Mouse (Mus musculus): Measurements from ENCODE around the gene Fam216b.

Gene Fam216b

GRCm38 (mm10) chr14:78088907-78089306 lies at the start of gene Fam216b:
Fam216b (minus strand) TSS chr14:78089007.
- no peak for DNase-seq

DNA sequence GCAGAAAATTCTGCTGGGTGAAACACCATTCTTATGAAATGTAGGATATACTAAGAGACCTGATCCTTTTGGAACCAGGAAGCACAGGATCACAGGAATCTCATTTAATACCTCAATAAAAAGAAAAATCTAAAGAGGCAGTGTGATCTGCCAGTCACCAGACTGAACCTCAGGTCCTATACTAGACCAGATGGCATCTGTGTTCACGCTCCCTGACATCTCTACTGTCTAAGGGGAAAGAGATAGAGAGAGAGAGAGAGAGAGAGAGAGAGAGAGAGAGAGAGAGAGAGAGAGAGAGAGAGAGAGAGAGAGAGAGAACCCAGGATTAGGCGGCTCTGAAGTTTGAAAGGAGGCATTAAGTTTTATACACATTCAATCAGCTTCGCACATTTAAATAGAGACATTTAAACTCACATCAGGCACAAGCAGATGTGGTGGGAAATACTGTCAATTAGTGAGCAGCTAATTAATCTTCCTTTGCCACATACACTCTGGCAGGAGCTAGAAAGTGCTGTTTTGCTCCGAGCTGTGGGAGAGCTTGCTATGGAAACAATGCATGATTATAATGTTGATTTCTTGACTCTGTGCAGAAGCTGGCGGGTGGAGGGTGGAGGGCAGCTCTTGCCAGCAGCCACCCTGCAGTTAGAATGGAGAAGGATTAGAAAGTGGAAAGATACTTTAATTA lies 43.7 kb upstream of the Fam216b start:
- DNase-seq, result no peak

GRCm38 (mm10) chr14:78126670-78127069 lies 37.9 kb upstream of the Fam216b start:
- no peak for DNase-seq

GRCm38 (mm10) chr14:78120286-78120685 lies 31.5 kb upstream of the Fam216b start:
- DNase-seq, result no peak

DNA sequence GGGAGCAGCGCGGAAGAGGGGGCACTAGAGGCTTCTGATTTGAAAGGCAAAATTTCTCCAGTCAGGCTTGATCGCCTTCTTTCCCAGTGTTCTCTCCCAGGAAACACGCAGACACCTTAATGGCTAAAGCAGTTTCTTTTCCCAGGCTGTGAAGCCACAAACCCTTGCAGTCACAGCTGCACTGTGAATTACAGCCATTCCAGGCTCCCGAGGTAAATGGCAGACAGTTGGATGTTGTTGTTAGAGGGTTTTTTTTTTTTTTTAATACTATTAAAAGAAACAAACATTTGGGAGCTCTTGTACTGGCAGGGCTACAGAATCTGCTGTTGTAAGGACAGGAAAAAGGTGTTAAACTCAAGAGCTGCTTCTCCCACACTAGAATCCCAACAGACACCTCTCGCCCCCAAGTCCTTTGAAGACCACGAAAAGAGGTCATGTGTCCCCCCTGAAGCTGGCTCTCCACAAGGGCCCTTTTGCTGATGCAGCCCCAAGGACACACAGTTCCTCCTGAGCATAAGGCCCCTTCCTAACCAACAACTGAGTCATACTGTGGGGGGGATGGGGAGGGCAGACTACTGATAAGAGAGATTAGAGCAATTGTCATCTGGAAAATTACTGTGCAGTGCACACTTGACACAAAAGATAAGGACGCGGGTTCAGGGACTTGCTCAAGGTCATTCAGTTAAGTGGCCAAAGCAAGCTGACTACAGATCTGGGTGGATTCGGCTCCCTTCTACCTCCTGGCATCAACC lies 30.8 kb upstream of the Fam216b start:
- no peak for DNase-seq

DNA sequence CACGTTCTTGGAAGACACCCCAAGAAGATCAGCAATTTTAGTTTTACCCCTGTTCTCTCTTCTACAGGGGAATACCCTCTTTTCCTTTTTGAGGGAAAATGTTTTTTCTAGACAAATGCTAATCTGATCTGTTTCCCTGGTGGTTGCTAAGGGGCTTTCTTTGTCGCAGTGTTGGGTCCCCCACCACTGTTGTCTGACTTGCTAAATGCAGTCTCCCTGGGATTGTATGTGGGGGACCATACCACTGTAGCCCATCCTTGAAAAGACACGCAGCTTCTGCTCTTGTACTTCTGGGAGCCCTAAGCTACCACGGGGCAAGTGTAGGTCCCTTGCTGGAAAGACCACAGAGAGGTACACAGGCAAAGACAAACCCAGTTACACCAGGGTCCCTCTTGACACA lies 28.9 kb upstream of the Fam216b start:
- DNase-seq, result no peak

DNA sequence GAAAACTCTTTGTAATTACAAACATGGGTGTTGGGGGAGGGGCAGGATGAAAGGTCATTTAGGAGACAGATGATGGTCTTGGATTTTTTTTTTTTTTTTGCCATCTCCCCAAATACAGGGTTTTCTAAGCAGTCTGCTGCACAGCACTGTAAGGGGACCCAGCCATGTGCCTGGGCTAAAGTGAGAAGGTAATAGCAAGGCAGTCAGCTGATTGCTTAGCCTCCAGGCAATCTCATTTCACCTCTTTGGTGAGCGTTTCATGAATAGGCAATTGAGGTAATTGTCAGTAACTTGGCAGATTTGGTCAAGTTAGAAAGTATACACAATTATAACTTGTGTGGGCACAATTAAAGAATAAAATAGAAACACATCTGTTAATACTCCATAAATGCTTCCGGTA lies 28.5 kb upstream of the Fam216b start:
- no peak for DNase-seq

DNA sequence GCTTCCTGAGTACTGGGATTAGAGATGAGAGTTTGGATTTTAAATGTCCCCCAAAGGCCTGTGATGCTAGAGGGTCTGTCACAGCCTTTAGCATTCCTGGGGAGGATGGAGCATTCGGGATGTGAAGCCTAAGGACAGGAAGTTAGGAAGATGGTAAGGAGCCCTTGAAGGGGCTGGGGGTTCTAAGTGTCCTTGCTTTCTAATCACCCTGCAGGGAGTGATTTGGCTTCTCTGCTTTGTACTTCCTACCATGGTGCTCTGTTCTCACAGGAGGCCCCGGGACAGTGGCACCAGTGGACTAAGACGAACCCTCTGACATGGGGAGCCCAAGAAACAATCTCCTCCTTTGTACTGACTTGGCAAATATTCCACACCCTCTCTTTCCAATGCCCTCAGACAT lies 23.7 kb upstream of the Fam216b start:
- DNase-seq, result no peak

DNA sequence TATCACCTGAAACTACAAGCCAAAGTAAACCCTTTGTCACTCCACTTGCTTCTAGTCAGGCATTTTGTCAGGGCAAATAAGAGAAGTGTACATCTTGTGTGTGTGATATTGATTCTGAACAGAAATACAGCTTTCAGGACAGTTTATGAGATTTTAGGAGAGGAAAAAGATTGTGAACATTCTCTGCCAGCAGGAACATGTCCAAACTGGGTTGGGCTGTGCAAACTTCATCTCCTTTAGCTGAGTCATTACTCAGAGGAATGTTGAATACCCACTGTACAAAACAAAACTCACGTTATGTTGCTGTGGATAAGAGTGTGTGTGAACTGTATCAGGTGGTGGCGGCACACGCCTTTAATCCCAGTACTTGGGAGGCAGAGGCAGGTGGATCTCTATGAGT lies 22.1 kb upstream of the Fam216b start:
- DNase-seq, result no peak

- no peak for DNase-seq
Measured at GRCm38 (mm10) chr14:78109419-78109818, 20.6 kb upstream of the Fam216b start.

- DNase-seq, result no peak
Measured at GRCm38 (mm10) chr14:78108388-78108787, 19.6 kb upstream of the Fam216b start.

DNA sequence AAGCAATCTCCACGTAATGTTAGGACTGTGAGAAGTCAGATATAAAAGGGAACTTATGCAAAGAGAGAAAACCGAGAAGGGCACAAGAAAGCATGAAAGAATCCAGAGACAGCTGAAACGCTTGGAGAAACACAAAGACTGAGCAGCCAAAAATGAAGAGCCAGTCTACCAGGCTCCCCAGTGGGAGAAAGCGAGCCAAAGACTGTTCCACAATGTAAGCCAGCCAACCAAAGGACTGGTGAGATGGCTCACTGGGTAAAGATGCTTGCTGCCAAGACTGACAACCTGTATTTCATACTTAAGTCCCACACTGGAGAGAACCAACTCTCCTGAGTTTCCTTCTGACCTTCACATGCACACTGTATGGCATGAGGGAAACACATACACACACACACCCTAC lies 784 bp upstream of the Fam216b start:
- no peak for DNase-seq

- DNase-seq, result no peak
Measured at GRCm38 (mm10) chr14:78083465-78083864, 5.3 kb downstream of the Fam216b start.

- DNase-seq, result no peak
Measured at GRCm38 (mm10) chr14:78077508-78077907, 11.3 kb downstream of the Fam216b start.

- no peak for DNase-seq
Measured at GRCm38 (mm10) chr14:78065938-78066710, 22.7 kb downstream of the Fam216b start.

GRCm38 (mm10) chr14:78062484-78062883 lies 26.3 kb downstream of the Fam216b start:
- no peak for DNase-seq

DNA sequence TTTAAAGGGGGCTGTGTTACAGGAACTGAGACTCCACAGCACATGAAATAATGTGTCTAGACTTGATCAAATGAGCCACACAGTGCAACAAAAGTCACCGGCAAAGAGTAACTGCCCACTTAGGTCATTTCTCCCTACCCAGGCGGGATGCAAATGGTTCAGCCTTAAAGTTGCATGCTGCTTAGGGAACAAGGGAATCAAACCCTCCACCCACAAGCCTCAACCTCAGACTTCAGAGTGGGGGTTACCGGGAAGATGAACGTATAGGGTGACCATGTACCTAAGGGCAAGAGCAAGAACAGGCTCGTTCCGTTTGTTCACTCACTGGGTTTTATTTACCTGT lies 28.2 kb downstream of the Fam216b start:
- DNase-seq, result peak; percentile 39

- DNase-seq, result peak; percentile 59
Measured at GRCm38 (mm10) chr14:78059878-78060608, 28.8 kb downstream of the Fam216b start.

GRCm38 (mm10) chr14:78057362-78057761 lies 31.4 kb downstream of the Fam216b start:
- no peak for DNase-seq

- no peak for DNase-seq
Measured at GRCm38 (mm10) chr14:78056371-78056770, 32.4 kb downstream of the Fam216b start.

- no peak for DNase-seq
Measured at GRCm38 (mm10) chr14:78048674-78049073, 40.1 kb downstream of the Fam216b start.

GRCm38 (mm10) chr14:78048258-78048657 lies 40.5 kb downstream of the Fam216b start:
- no peak for DNase-seq

DNA sequence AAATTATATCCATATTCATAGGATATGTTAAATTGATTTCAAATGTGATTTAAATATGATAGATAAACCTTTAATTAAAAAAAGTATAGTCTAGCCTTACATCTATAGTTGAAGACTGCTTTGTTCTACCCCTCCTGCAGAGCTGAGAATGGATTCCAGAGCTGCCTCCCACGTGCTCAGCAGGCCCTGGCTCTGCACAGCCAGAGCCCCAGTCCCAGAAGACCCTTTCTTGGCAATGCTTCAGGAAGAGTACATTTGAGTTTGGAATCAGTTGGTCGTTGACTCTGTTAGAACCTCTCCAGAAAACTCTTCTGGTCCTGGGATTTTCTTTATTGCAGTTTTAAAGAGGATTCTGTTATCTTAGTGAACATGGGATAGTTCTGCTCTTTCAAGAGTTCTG lies 45.7 kb downstream of the Fam216b start:
- no peak for DNase-seq
